Mouse (Mus musculus) liver, embryonic 12.5 days (tissue): ENCODE data around the gene Pdzd2. TPM values are rescaled to one million over a fixed set of nuclear protein-coding genes. Genes with fewer than 3 reads are reported as not detected.

ENCODE experiments used
- ATAC-seq: fragments of 200-750 bp; cut with Nextera tagmentation; 2 replicates; pipeline ENCODE4 v1.8.0; 2017; ENCODE audit warnings: moderate number of reproducible peaks, mild to moderate bottlenecking, moderate library complexity
- H3K27ac ChIP-seq: fragments of 300-500 bp; sonication (generic); 2 replicates; pipeline ENCODE4 v1.5.1; 2016; ENCODE audit warnings: mild to moderate bottlenecking
- H3K27me3 ChIP-seq: fragments of 300-500 bp; sonication (generic); replicated peaks from 2 replicates; pipeline ENCODE4 v1.6.1; 2016; ENCODE audit warnings: mild to moderate bottlenecking, moderate library complexity
- H3K36me3 ChIP-seq: fragments of 300-500 bp; sonication (generic); 2 replicates; pipeline ENCODE4 v1.6.1; 2016; ENCODE audit warnings: mild to moderate bottlenecking, moderate library complexity
- H3K4me1 ChIP-seq: fragments of 300-500 bp; sonication (generic); 2 replicates; pipeline ENCODE4 v1.6.1; 2016
- H3K4me2 ChIP-seq: fragments of 300-500 bp; sonication (generic); 2 replicates; pipeline ENCODE4 v1.6.1; 2016; ENCODE audit warnings: mild to moderate bottlenecking, moderate library complexity
- H3K4me3 ChIP-seq: fragments of 300-500 bp; sonication (generic); 2 replicates; pipeline ENCODE4 v1.5.1; 2016; ENCODE audit warnings: mild to moderate bottlenecking, moderate library complexity
- H3K9ac ChIP-seq: fragments of 300-500 bp; sonication (generic); 2 replicates; pipeline ENCODE4 v1.6.1; 2016; ENCODE audit warnings: mild to moderate bottlenecking, moderate library complexity
- H3K9me3 ChIP-seq: fragments of 300-500 bp; sonication (generic); replicated peaks from 2 replicates; pipeline ENCODE4 v1.6.1; 2016; ENCODE audit warnings: mild to moderate bottlenecking, moderate library complexity
- WGBS: fragments of 180-500 bp; shearing (Covaris S2); methylation state at CpG from one replicate; pipeline ENCODE4 v1.1.7; 2016; ENCODE audit not compliant: insufficient replicate concordance; 5-methylcytosine and 5-hydroxymethylcytosine counted together
- polyA plus RNA-seq: library from polyadenylated mRNA; unstranded; fragments of >200 nt; fragmentation: Nextera tagmentation; extraction: Ambion mirVana; gene quantifications from 2 replicates; pipeline ENCODE4 v1.2.1, GENCODE M21; 2016

Gene Pdzd2
- polyA plus RNA-seq: 4.8 and 4.9 TPM in 2 replicates

GRCm38 (mm10) chr15:12739277-12740247 lies at the start of gene Pdzd2:
TSS of gene Pdzd2 (minus strand) at chr15:12739924.
- peaks cover 65% of the 10 kb centered on the region for H3K27me3 ChIP-seq
- ATAC-seq: peak; percentile 84
- no peaks in the 10 kb centered on the region for H3K36me3 ChIP-seq
- no peaks in the 10 kb centered on the region for H3K9me3 ChIP-seq
- 0 out of 2 replicates have a peak within 1 kb of the TSS, but pooled peaks have one; percentile 6 for H3K9ac ChIP-seq
- no peak within 1 kb of the TSS for H3K27ac ChIP-seq
- H3K4me1 ChIP-seq: peaks cover 27% of the 10 kb centered on the region
- peak within 1 kb of the TSS; percentile 83 for H3K4me2 ChIP-seq
- WGBS: 2% methylated on average over 82 of the region's 83 CpGs
- H3K4me3 ChIP-seq: peak within 1 kb of the TSS; percentile 56

- H3K4me2 ChIP-seq: peak overlapping the region; percentile 16; the same call in 1 of the 2 replicates
- 49% methylated on average over 10 of the region's 10 CpGs for WGBS
These were observed 49.7 kb upstream of the Pdzd2 start for GRCm38 (mm10) chr15:12789406-12789867.

GRCm38 (mm10) chr15:12788536-12788935 lies 48.8 kb upstream of the Pdzd2 start:
- 65% methylated on average over 5 of the region's 5 CpGs for WGBS
- Histone ChIP-seq H3K4me1 (no peaks in the 10 kb centered on the region), H3K36me3 (no peaks in the 10 kb centered on the region), H3K9me3 (no peaks in the 10 kb centered on the region), H3K27ac (no peak overlapping the region), H3K4me2 (no peak overlapping the region), H3K9ac (no peak overlapping the region), H3K27me3 (no peaks in the 10 kb centered on the region), H3K4me3 (no peak overlapping the region)
- no peak for ATAC-seq

More at GRCm38 (mm10) chr15:12789406-12789867, 49.7 kb upstream of the Pdzd2 start:
- H3K27me3 ChIP-seq: no peaks in the 10 kb centered on the region
- ATAC-seq: 0 out of 2 replicates have a peak, but pooled peaks have one; percentile 42
- H3K9ac ChIP-seq: no peak overlapping the region
- no peak overlapping the region for H3K4me3 ChIP-seq
- no peaks in the 10 kb centered on the region for H3K36me3 ChIP-seq
- no peak overlapping the region for H3K27ac ChIP-seq
- H3K4me1 ChIP-seq: no peaks in the 10 kb centered on the region
- H3K9me3 ChIP-seq: no peaks in the 10 kb centered on the region

GRCm38 (mm10) chr15:12781729-12782326 lies 42.1 kb upstream of the Pdzd2 start:
- Histone ChIP-seq H3K4me1 (no peaks in the 10 kb centered on the region), H3K9me3 (no peaks in the 10 kb centered on the region), H3K27ac (no peak overlapping the region), H3K36me3 (no peaks in the 10 kb centered on the region), H3K9ac (no peak overlapping the region), H3K27me3 (no peaks in the 10 kb centered on the region; the same call in 1 of the 2 replicates), H3K4me3 (no peak overlapping the region), H3K4me2 (no peak overlapping the region)
- ATAC-seq: no peak
- WGBS: 59% methylated on average over 12 of the region's 16 CpGs

GRCm38 (mm10) chr15:12781296-12781695 lies 41.6 kb upstream of the Pdzd2 start:
- Histone ChIP-seq H3K27me3 (no peaks in the 10 kb centered on the region; the same call in 1 of the 2 replicates), H3K4me1 (no peaks in the 10 kb centered on the region), H3K4me2 (no peak overlapping the region), H3K4me3 (no peak overlapping the region), H3K36me3 (no peaks in the 10 kb centered on the region), H3K9ac (no peak overlapping the region), H3K27ac (no peak overlapping the region), H3K9me3 (no peaks in the 10 kb centered on the region)
- no peak for ATAC-seq
- WGBS: 70% methylated on average over 6 of the region's 6 CpGs

- H3K4me1 ChIP-seq: no peaks in the 10 kb centered on the region
- WGBS: 55% methylated on average over 11 of the region's 11 CpGs
- ATAC-seq: no peak
These were observed 34.5 kb upstream of the Pdzd2 start for GRCm38 (mm10) chr15:12774149-12774753.

GRCm38 (mm10) chr15:12770958-12771357 lies 31.2 kb upstream of the Pdzd2 start:
- H3K4me2 ChIP-seq: no peak overlapping the region
- 65% methylated on average over 7 of the region's 7 CpGs for WGBS
- H3K9me3 ChIP-seq: no peaks in the 10 kb centered on the region
- no peaks in the 10 kb centered on the region for H3K36me3 ChIP-seq
- no peak overlapping the region for H3K27ac ChIP-seq
- no peaks in the 10 kb centered on the region for H3K4me1 ChIP-seq
- ATAC-seq: no peak
- no peak overlapping the region for H3K9ac ChIP-seq
- H3K4me3 ChIP-seq: no peak overlapping the region
- no peaks in the 10 kb centered on the region for H3K27me3 ChIP-seq

More at GRCm38 (mm10) chr15:12774149-12774753, 34.5 kb upstream of the Pdzd2 start:
- H3K4me2 ChIP-seq: no peak overlapping the region
- no peak overlapping the region for H3K27ac ChIP-seq
- H3K27me3 ChIP-seq: no peaks in the 10 kb centered on the region
- H3K9me3 ChIP-seq: no peaks in the 10 kb centered on the region
- H3K4me3 ChIP-seq: no peak overlapping the region
- H3K36me3 ChIP-seq: no peaks in the 10 kb centered on the region
- H3K9ac ChIP-seq: no peak overlapping the region

- WGBS: 26% methylated on average over 4 of the region's 4 CpGs
- no peak for ATAC-seq
These were observed 27.1 kb upstream of the Pdzd2 start for GRCm38 (mm10) chr15:12766848-12767247.

GRCm38 (mm10) chr15:12763147-12763546 lies 23.4 kb upstream of the Pdzd2 start:
- 72% methylated on average over 10 of the region's 10 CpGs for WGBS
- no peaks in the 10 kb centered on the region for H3K9me3 ChIP-seq
- no peak overlapping the region for H3K9ac ChIP-seq
- no peaks in the 10 kb centered on the region for H3K27me3 ChIP-seq
- H3K4me1 ChIP-seq: no peaks in the 10 kb centered on the region
- no peaks in the 10 kb centered on the region for H3K36me3 ChIP-seq
- no peak for ATAC-seq
- H3K4me2 ChIP-seq: no peak overlapping the region
- no peak overlapping the region for H3K4me3 ChIP-seq
- H3K27ac ChIP-seq: no peak overlapping the region

More at GRCm38 (mm10) chr15:12766848-12767247, 27.1 kb upstream of the Pdzd2 start:
- Histone ChIP-seq H3K9ac (no peak overlapping the region), H3K27ac (no peak overlapping the region), H3K27me3 (no peaks in the 10 kb centered on the region), H3K36me3 (no peaks in the 10 kb centered on the region), H3K4me1 (no peaks in the 10 kb centered on the region), H3K4me2 (no peak overlapping the region), H3K9me3 (no peaks in the 10 kb centered on the region), H3K4me3 (no peak overlapping the region)

- no peak for ATAC-seq
- WGBS: 70% methylated on average over 11 of the region's 11 CpGs
- no peaks in the 10 kb centered on the region for H3K27me3 ChIP-seq
- no peaks in the 10 kb centered on the region for H3K4me1 ChIP-seq
- H3K9me3 ChIP-seq: no peaks in the 10 kb centered on the region
- H3K9ac ChIP-seq: no peak overlapping the region
- no peak overlapping the region for H3K4me2 ChIP-seq
- H3K4me3 ChIP-seq: no peak overlapping the region
- no peak overlapping the region for H3K27ac ChIP-seq
- H3K36me3 ChIP-seq: no peaks in the 10 kb centered on the region
These were observed 22.7 kb upstream of the Pdzd2 start for GRCm38 (mm10) chr15:12762258-12762913.

GRCm38 (mm10) chr15:12760747-12761146 lies 21.0 kb upstream of the Pdzd2 start:
- Histone ChIP-seq H3K4me2 (no peak overlapping the region), H3K4me1 (no peaks in the 10 kb centered on the region), H3K36me3 (no peaks in the 10 kb centered on the region), H3K9ac (no peak overlapping the region), H3K27me3 (no peaks in the 10 kb centered on the region), H3K4me3 (no peak overlapping the region), H3K9me3 (no peaks in the 10 kb centered on the region), H3K27ac (no peak overlapping the region)
- ATAC-seq: no peak
- 69% methylated on average over 6 of the region's 6 CpGs for WGBS
